Mouse (Mus musculus) megakaryocyte, embryonic 14.5 days (primary cell): ENCODE measurements around the gene Tsen34.

Source experiments
- FLI1 ChIP-seq: IDR thresholded peaks from 2 replicates; pipeline ENCODE4 v1.6.1; 2012; ENCODE audit warnings: low read length, inconsistent platforms, mixed read lengths
- GATA1 ChIP-seq: IDR thresholded peaks from 3 replicates; pipeline ENCODE4 v1.6.1; 2012; ENCODE audit warnings: mixed read lengths, low read length, inconsistent platforms, borderline replicate concordance

GRCm38 (mm10) chr7:3685400-3686187 lies 7.1 kb upstream of the Tsen34 start:
- TF ChIP-seq GATA1 (no peak), FLI1 (no peak)
